Mouse (Mus musculus) c-Kit-negative CD71-positive TER-119-positive erythroid progenitor cells, embryonic 14.5 days (primary cell): Measurements from ENCODE around the gene Gltpd2.
"Not testable (repeated sequence)": the region's sequence is repeated elsewhere in the genome, so short reads cannot be mapped to it uniquely, and the experiment has no call there.

Experiments used
- DNase-seq: peaks from one replicate; pipeline ENCODE4 v3.0.0-alpha.2; 2013; ENCODE audit warnings: low read depth, low spot score

Gene Gltpd2

DNA sequence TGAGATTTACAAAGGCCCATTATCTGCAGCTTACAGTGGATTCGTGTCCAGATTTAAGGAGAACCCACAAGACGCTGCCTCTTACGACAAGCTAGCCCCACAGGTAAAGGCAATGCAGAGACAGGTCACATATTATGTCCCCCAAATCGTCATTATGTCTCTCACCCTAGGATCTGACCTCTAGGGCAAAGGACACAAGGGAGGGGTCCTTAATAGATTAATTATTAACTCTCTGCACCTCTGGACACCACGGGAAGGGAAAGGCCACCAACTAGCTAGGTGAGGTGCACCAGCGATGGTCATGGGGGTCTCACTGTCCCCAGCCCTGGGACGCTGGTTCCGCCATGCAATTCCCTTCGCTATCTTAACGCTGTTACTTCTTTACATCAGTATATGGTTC is at the start of gene Gltpd2:
TSS of gene Gltpd2 (plus strand) at position 274 of the 400 bp plus-strand sequence.
- no peak for DNase-seq

DNA sequence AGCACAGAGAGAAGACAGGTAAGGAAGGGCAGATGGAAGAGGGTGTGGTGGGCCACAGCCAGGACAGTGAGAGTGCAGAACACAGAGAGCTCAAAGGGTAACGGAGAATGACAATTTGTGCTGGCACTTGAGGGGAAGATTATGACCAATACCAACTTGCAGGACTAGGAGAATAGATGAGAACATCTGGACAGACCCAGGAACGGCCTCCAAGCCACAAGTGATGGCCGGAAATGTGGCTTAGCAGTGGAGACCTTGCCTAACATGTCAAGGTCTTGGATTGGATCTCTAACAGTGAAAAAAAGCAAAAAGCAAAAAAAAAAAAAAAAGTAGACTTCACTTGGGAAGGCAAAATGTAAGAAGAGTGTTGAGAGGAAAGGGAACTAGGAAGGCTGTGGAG is 49.2 kb upstream of the Gltpd2 start:
- DNase-seq: no peak

DNA sequence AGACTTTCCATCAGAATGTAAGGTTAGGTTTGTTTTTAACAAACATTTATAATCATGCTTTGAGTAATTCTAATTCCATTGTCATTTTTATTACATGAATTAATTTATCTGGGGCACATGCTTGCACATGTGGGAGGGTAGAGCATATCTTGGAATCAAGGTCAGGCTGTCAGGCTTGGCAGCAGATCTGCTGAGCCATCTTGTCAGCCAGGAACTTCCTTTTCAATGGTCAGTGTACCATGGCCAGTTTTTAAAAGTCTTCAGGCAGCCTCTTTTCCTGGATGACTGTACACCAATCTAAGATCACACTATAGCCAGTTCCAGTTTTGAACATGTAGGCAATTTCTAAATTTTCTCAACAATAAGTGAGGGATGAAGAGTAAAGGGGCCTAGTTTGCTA is 46.3 kb upstream of the Gltpd2 start:
- no peak for DNase-seq

DNA sequence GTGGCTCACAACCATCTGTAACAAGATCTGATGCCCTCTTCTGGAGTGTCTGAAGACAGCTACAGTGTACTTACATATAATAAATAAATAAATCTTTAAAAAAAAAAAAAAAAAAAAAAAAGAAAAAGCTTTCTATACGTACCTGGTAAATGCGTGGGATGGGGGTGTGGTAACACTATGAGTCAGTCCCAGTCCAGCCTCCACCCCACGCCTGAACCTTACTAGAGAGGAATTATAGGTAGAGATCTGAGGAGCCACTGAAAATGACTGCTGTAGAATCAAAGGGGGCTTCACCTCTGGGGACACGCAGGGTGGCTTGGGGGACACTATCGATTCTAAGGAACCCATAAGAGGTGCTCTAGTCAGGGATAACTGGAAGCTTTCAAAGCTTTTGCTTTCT is 45.7 kb upstream of the Gltpd2 start:
- DNase-seq: not testable (repeated sequence)

DNA sequence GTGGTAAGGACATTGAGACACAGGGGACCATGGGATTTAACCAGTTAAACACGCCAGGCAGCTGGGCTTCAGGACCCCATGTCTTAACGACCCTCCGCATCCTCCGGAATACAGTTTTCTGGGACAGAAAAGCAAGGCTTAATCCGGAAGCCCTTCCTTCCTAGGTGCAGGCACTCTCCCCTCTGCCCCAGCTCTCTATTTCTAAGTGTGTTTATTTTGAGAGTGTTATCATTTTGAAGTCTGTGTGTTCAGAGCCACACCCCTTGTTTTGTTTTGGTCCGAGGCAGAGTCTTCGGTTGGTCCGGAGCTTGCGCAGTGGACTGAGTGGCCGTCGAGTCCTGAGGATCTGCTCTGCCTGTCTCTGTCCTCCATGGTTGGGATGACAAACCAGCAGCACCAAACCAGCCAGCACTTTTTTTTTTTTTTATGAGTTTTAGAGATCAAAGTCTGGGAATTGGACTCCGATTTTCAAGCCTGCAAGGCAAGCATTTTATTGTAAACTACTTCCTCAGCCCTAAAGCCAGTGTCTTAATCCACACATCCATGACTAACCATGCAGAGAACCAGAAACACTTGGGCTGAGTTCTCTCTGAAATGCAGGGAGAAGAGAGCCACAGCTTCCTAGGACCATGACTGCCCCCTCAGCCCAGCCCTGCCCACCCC is 44.0 kb upstream of the Gltpd2 start:
- no peak for DNase-seq

DNA sequence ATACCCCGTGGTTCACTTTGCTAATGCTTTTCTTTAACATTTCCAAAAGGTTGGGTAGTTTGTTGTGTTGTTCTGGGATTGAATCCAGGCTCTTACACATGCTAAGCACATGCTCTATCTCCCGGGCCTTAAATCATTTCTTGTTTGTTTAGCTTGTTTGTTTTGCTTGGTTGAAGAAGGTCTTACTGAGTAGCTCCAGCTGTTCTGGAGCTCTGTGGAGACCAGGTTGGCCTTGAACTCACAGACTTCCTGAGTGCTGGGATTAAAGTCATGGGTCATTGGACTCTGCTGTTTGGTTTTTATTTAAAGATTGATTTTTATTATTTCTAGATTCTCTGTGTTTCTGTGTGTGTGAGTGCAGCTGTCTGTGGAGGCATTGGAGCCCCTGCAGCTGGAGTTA is 33.5 kb upstream of the Gltpd2 start:
- no peak for DNase-seq

DNA sequence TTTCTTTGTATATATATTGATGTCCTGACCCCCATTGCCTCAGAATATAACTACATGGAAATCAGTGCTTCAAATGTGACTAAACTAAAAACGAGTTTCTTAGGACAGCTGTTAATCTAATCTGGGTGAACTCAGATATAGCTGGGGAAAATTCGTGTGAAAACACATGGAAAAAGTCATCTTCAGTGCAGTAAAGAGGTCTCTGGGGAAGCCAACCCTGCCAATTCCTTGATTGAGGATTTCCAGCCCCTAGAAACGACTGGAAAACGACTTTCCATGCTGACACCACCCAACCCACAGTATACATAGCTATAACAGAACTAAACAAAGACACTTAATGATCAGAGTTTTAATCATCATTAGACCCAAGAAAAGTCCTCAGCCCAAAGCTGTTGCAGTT is 31.2 kb upstream of the Gltpd2 start:
- DNase-seq: no peak

DNA sequence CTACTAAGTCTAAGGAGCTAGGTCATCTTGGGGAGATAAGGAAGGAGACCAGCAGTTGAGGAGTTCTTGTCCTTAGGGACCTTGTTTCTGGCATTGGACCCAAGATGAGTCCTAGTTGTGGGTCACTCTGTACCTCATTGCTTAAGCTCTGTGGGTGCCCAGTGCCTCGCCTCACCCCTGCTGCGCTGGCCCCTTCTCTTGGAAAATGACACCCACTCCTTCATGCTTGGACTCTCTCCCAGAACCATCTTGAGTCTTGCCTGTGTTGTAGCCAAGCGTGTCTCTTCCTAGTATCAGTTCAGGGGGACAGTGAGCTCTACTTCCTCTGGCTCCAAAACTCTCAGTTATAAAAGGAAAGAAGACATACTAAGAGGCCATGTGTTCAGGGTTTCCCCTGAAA is 29.9 kb upstream of the Gltpd2 start:
- DNase-seq: no peak

DNA sequence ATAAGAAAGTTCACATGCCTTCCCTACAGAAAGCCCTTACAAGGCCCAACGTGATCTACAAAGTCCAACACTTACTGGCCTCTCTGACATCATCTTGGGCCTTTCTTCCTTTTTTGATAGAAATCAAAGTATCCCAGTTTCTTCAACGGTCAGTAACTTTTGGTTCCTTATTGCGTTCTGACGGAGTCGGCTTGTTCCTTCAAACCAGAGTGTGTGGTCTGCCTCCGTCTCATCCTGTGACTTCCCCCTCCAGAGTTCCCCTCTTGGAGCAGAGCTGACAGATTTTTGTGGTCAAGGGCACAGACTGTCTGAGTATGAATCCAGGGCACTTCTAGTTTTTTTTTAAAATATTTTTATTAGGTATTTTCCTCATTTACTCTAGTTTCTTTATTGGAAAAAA is 29.3 kb upstream of the Gltpd2 start:
- no peak for DNase-seq

DNA sequence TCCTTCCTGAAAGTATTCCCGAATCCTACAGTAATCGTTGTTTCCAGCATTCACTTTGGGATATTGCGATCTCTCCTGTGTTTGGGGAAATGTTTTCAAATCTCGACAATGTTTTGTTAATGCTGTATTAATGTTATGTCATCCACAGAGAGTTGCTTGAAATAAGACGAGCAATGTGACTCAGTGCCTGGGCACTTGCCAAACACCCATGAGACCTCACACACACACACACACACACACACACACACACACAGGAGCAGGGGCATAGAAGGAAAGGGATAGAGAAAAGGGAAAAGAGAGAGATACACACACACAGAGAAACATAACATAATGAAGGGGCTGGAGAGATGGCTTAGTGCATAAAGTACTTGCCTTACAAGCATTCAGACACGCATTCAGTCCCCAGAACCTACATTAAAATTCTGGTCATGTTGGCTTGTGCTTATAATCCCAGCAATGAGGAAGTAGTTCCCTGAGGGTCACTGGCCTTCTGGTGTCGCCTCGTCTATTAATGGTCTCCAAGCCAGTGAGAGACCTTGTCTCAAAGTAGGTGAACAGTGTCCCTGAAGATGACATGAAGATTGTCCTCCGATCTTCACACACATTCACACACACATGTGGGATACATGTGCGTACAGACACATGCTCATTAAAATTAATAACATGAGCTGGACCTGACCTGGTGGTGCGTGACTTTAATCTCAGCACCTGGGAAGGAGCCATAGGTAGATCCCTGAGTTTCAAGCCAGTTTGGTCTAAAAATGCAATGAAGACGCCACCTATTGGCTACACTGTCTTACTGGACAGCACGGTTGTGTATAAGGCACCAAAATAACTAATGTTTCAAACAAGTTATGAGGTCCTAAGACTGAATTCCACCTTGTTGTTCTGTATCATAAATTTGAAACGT is 19.2 kb upstream of the Gltpd2 start:
- no peak for DNase-seq

DNA sequence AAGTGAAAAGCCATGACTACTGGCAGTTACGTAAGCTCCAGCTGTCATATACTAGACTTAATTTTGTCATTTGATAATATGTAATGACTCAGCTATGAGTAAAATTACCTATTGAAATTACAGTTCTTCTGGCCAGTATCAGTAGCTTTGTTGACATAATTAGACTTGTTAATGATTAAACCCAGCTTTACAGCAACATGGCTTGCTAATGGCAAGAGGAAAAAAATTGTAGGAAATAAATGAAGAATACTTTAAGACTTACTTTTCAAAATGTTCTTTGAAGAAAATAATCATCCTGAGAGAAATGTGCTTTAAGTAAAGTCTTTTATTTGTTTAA is 18.6 kb upstream of the Gltpd2 start:
- DNase-seq: no peak

DNA sequence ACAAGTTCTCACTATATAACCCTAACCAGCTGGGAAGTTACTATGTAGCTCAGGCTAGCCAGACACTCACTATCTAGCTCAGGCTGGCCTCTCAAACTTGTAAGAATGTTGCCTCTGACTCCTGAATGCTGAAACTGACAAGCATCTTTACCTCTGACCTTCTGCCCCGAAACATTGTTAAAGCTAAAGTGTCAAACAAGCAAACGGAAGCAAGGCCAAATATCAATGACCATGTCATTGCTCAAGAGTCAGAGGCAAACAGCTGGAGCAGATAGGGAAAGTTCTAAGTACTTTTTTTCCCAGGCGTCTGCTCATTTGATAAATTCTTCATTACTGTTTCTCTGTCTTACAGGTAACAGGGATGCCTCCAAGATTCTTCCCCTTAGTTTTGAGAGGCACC is 17.0 kb upstream of the Gltpd2 start:
- no peak for DNase-seq

DNA sequence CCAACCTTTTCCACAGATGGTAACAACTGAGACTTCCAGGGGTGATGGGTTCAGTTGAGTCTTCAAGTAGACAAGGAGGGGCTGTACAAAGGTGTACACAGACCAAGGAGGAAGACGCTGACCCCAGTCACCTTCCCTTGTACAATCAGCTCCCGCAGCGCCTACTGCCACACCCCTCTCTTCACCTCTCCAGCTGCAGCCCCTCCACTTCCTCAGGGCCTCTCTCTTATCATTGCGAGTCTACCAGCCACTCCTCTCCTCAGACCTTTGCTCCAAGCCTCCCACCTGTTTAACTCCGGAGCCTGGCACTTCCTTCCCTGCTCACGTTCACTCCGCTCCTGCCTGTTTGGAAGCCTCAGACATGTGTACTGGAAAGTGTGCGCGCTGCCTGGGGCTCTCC is 14.0 kb upstream of the Gltpd2 start, which contains the start of gene Tm4sf5:
TSS of gene Tm4sf5 (plus strand) at position 275 of the 400 bp plus-strand sequence.
- DNase-seq: no peak

DNA sequence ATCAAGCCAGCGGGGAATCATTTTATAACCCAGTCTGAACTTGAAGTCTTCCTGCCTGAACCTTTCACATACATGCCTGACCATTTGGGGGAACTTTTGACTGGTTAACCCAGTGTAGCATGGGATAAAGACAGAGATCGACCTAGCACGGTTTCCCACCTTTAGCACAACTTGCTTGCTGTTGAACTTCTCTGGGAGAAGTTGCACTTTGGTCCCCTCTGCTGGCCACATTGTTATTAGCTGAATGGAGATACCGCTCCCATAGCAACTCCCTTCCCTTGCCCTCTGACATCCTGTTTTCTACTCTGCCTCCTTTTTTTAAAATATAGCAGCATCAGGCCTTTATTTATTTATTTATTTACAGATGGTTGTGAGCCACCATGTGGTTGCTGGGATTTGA is 12.6 kb upstream of the Gltpd2 start:
- DNase-seq: no peak

DNA sequence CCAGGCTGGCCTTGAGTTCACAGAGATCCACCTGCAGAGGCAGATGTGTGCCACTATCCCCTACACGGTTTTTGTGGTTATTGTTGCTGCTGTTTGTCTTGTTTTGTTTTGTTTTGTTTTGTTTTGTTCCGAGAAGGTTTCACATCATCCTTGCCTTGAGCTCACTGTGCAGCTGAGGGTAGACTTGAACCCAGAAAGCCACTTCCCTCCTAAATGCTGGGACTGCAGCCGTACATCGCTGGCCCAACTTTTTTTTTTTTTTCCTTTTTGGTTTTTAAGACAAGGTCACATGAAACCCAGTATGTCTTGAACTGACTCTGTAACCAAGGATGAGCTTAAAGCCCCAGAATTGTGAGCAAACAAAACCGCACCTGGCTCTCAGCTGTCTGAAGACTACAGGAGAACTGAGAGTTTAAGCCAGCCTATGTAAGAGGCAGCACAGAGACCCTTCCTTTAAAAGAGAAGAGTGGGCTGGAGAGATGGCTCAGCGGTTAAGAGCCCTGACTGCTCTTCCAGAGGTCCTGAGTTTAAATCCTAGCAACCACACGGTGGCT is 12.0 kb upstream of the Gltpd2 start:
- no peak for DNase-seq

DNA sequence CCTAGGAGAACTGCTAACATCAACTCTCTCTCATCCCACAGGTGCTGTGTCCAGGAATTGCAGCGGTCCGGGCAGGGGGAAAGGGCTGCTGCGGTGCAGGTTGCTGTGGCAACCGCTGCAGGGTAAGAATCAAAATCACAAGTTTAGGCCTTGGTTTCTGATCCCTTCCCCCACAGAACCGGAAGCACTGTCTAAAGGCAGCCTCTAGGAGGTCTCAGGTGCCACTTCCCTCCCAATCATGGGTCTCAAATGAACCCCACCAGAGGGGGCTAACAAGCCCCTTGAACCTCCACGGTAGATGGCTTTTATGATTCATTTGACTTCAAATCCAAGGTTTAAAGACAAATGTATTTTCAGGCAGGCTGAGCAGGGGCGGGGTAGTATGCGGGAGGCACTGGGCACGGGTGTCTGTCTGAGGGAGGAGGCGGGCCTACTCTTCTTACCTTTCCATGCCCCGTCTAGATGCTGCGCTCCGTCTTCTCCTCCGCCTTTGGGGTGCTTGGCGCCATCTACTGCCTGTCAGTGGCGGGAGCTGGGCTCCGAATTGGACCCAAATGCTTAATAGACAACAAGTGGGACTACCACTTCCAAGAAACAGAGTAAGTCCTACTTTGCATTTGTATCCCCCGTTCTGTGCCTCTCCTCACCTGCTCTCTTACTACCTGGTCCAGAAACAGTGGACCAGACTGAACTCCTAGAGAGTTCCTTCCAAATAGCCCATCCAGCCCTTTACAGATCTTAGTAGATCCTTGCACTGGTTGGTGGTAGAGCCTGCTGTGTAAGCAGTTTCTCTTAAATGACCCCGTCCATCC is 9.0 kb upstream of the Gltpd2 start:
- no peak for DNase-seq

DNA sequence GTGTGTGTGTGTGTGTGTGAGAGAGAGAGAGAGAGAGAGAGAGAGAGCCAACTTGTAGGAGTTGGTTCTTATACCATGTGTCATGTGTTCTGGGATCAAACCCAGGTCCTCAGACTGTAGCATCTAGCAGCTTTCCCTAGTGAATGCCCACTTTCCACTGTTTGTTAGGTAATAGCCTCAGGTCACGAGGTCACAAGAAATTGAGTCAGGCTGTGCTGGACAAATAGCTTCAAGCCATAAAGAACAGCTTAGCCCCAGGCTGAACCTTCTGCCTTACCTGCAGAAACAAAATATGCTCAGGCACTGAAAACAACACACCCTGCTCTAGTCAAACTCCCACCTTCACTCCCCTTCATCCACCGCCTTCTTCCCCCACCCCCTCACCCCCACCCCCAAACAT is 7.8 kb upstream of the Gltpd2 start:
- DNase-seq: no peak

DNA sequence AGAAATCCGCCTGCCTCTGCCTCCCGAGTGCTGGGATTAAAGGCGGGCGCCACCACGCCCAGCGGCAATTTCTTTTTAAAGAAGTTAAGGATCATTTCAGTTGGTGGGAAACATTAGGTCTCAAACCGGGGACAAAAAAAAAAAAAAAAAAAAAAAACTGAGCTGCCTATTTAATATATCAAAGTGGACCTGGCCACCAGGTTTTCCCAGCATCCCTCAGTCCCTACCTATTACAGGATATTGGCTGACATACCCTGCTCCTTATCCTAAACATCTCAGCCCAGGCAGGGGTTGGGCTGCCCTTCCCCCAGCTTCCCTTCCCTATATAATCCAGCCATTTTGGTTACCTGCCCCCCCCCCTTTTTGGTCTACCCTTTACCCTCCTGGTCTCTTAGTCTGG is 7.2 kb upstream of the Gltpd2 start:
- DNase-seq: no peak

DNA sequence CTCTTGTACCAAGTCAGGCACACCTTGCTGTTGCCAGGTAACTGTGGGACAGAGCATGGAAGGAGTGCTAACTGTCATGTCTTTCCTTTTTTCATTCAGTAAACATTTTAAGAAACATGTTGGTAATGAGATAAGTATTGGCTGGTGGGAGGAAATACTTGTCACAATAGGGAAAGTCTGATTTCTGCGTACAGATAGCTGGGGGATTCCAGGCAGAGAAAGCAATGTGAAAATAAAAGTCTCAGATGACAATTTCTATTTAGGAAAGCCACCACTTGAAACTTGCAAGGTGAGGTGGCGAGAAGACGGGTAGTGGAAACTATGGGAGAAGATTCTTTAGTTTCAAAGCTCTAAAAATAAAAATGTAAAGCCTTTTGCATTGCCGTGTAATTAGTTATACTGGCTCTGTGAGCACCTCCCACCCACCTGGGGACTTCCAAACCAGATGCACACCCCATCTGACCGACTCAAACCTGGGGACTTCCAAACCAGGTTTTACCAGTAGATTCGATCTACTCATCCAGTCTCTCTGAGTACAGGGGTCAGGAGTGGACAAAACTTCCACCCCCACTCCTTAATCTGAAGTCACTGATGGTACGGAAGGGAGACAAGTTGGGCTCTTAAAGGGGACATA is 6.2 kb upstream of the Gltpd2 start:
- no peak for DNase-seq

DNA sequence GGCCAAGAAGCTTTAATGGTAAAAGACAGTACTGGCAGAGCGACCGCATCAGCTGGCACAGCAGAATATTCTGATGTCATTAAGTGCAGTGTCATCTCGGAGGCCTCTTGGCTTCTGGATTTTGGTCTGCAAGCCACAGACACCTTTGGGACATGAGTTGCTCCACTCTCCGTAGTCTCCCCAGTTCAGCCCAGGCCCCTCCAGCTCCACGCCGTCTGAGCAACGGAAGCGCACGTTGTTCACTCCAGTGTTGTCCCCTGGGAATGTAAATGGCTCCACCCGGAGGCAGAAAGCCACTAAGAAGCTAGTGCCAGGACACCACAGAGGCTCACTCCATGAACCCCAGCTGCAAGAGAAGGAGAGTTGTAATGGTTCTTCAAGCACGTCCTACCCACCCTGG is 5.5 kb upstream of the Gltpd2 start:
- no peak for DNase-seq

DNA sequence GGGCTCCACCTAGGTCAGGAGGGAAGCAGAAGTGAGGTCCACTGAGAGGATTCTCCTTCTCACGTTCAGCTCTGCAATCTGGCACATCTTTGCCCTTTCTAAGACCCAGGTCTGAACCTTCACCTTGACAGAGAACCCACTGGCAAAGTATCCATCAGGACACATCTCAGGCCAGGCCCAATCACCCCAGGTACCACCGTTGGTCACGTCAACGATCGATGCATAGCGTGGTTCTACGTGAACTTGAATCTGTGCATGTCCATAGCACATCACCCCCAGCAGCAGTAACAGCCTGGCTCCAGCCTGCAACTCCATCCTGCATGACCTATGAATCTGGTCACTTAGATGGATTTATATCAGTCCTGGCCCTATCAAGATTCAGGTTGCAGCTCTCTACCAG is 4.7 kb upstream of the Gltpd2 start, which contains the start of gene Vmo1:
TSS of gene Vmo1 (minus strand) at position 329 of the 400 bp plus-strand sequence.
- no peak for DNase-seq
